Mouse (Mus musculus): Measurements from ENCODE around the gene Proser3.
A peak's percentile ranks its signal among the peaks of the same experiment; 100 is the strongest.

The Proser3 gene

GRCm38 (mm10) chr7:30579950-30580349 lies 27.9 kb upstream of the Proser3 start:
- no peak for DNase-seq (ENCODE audit: inconsistent ontology term)

GRCm38 (mm10) chr7:30572969-30573368 lies 20.9 kb upstream of the Proser3 start:
- no peak for DNase-seq (ENCODE audit: inconsistent ontology term)

- DNase-seq (ENCODE audit: inconsistent ontology term): no peak
Measured at GRCm38 (mm10) chr7:30572389-30572788, 20.3 kb upstream of the Proser3 start.

GRCm38 (mm10) chr7:30567555-30567954 lies 15.5 kb upstream of the Proser3 start:
- no peak for DNase-seq (ENCODE audit: inconsistent ontology term)

GRCm38 (mm10) chr7:30566033-30566432 lies 13.9 kb upstream of the Proser3 start:
- no peak for DNase-seq (ENCODE audit: inconsistent ontology term)

GRCm38 (mm10) chr7:30564970-30565571 lies 13.0 kb upstream of the Proser3 start, which contains the start of gene Igflr1:
Gene Igflr1, plus strand, starts transcription at chr7:30565427.
- no peak for DNase-seq (ENCODE audit: inconsistent ontology term)

- DNase-seq (ENCODE audit: inconsistent ontology term): no peak
Measured at GRCm38 (mm10) chr7:30563906-30564280, 11.8 kb upstream of the Proser3 start.

GRCm38 (mm10) chr7:30563117-30563905 lies 11.2 kb upstream of the Proser3 start, which contains the start of the genes U2af1l4, Gm49396 and Psenen:
Gene U2af1l4, plus strand, starts transcription at chr7:30563301.
Gene Gm49396, plus strand, starts transcription at chr7:30563344.
Gene Psenen, minus strand, starts transcription at chr7:30563627.
- DNase-seq (ENCODE audit: inconsistent ontology term): peak; percentile 94

- no peak for DNase-seq (ENCODE audit: inconsistent ontology term)
Measured at GRCm38 (mm10) chr7:30562526-30563116, 10.5 kb upstream of the Proser3 start.

- no peak for DNase-seq (ENCODE audit: inconsistent ontology term)
Measured at GRCm38 (mm10) chr7:30560296-30560695, 8.2 kb upstream of the Proser3 start.

- DNase-seq (ENCODE audit: inconsistent ontology term): peak; percentile 99
Measured at GRCm38 (mm10) chr7:30559443-30559954, 7.4 kb upstream of the Proser3 start, which contains the start of gene Lin37. Gene Lin37, minus strand, starts transcription at chr7:30559838.

GRCm38 (mm10) chr7:30558656-30559442 lies 6.8 kb upstream of the Proser3 start:
- DNase-seq (ENCODE audit: inconsistent ontology term): no peak

- DNase-seq (ENCODE audit: inconsistent ontology term): no peak
Measured at GRCm38 (mm10) chr7:30557901-30558514, 5.9 kb upstream of the Proser3 start.

GRCm38 (mm10) chr7:30556894-30557536 lies 4.9 kb upstream of the Proser3 start:
- DNase-seq (ENCODE audit: inconsistent ontology term): no peak

- no peak for DNase-seq (ENCODE audit: inconsistent ontology term)
Measured at GRCm38 (mm10) chr7:30553810-30554584, 1.9 kb upstream of the Proser3 start.

- DNase-seq (ENCODE audit: inconsistent ontology term): peak; percentile 76
Measured at GRCm38 (mm10) chr7:30553021-30553589, 1.0 kb upstream of the Proser3 start.

- no peak for DNase-seq (ENCODE audit: inconsistent ontology term)
Measured at GRCm38 (mm10) chr7:30551445-30552101, 526 bp downstream of the Proser3 start.

- DNase-seq (ENCODE audit: inconsistent ontology term): no peak
Measured at GRCm38 (mm10) chr7:30550603-30551002, 1.5 kb downstream of the Proser3 start.

- DNase-seq (ENCODE audit: inconsistent ontology term): no peak
Measured at GRCm38 (mm10) chr7:30549880-30550279, 2.2 kb downstream of the Proser3 start.
